ENCODE assay signal across 8 mouse cellular contexts in genomic region chr10:61647790-61648736, GRCm38 (mm10). TPM values are rescaled to one million over a fixed set of nuclear protein-coding genes. Genes with fewer than 3 reads are reported as not detected.
A peak's percentile ranks its signal among the peaks of the same experiment; 100 is the strongest.
DNase-seq lines count a peak whose midpoint lies in the region; ATAC-seq and TF ChIP-seq lines count a peak whose summit lies in the region.

Gene Ppa1 (plus strand): TSS chr10:61648552.

- TF ChIP-seq POLR2A in heart, adult 2 months (IDR thresholded peaks at IDR 0.05; ENCODE audit: insufficient read depth, low read depth, low read length): peak; percentile 81
- peak; percentile 92; the same call in 1 of the 2 replicates for TF ChIP-seq POLR2A in limb, embryonic 14.5 days (IDR thresholded peaks at IDR 0.05; ENCODE audit: borderline replicate concordance, extremely low read depth, insufficient read depth, insufficient read length)

- H3K9ac ChIP-seq in embryonic facial prominence, embryonic 13.5 days: peak within 1 kb of the TSS; percentile 89
- H3K9ac ChIP-seq in heart, adult 2 months (ENCODE audit: low read depth, low read length): peak within 1 kb of the TSS; percentile 96
- H3K9ac ChIP-seq in limb, embryonic 14.5 days (ENCODE audit: low read depth, low read length, severe bottlenecking): peak within 1 kb of the TSS; percentile 80
- peak within 1 kb of the TSS; percentile 74 for H3K9ac ChIP-seq in midbrain, postnatal 0 days (replicated peaks; ENCODE audit: low read length, poor library complexity, severe bottlenecking)

- no peak for TF ChIP-seq CTCF in heart, adult 2 months (IDR thresholded peaks at IDR 0.05)
- no peak for TF ChIP-seq CTCF in midbrain, postnatal 0 days (IDR thresholded peaks at IDR 0.05)

- DNase-seq in 3134 (ENCODE audit: extremely low read depth, insufficient read length, low spot score): peak; percentile 90
- peak; percentile 92 to 94 for DNase-seq in adrenal gland, postnatal 36 days
- DNase-seq in heart, adult 2 months: peak; percentile 88 to 92
- DNase-seq in kidney, adult 9 months: peak; percentile 83
- peak; percentile 89 for DNase-seq in limb, embryonic 14.5 days (ENCODE audit: low spot score)
- peak; percentile 92 for DNase-seq in midbrain, postnatal 0 days (ENCODE audit: low spot score)
- DNase-seq in spleen, postnatal 14 days (ENCODE audit: low spot score in 2 of 2): peak; percentile 62 to 71

- peak within 1 kb of the TSS; percentile 93 for H3K4me2 ChIP-seq in embryonic facial prominence, embryonic 13.5 days
- H3K4me2 ChIP-seq in limb, embryonic 14.5 days (replicated peaks; ENCODE audit: low read depth, low read length, severe bottlenecking): peak within 1 kb of the TSS; percentile 77
- peak within 1 kb of the TSS; percentile 53 for H3K4me2 ChIP-seq in midbrain, postnatal 0 days (ENCODE audit: low read depth, low read length, poor library complexity, severe bottlenecking)

- H3K27me3 ChIP-seq in embryonic facial prominence, embryonic 13.5 days: no peaks in the 10 kb centered on the region
- H3K27me3 ChIP-seq in heart, adult 2 months (ENCODE audit: control insufficient read depth, insufficient read depth, low read length): no peaks in the 10 kb centered on the region
- no peaks in the 10 kb centered on the region for H3K27me3 ChIP-seq in limb, embryonic 14.5 days (ENCODE audit: control insufficient read depth, insufficient read depth, low read length)
- H3K27me3 ChIP-seq in midbrain, postnatal 0 days (ENCODE audit: insufficient read depth, low read length): no peaks in the 10 kb centered on the region

- H3K4me3 ChIP-seq in embryonic facial prominence, embryonic 13.5 days: peak within 1 kb of the TSS; percentile 84
- peak within 1 kb of the TSS; percentile 67 for H3K4me3 ChIP-seq in heart, adult 2 months
- peak within 1 kb of the TSS; percentile 81 for H3K4me3 ChIP-seq in limb, embryonic 14.5 days (replicated peaks; ENCODE audit: low read length)
- H3K4me3 ChIP-seq in midbrain, postnatal 0 days (ENCODE audit: low read depth, low read length): peak within 1 kb of the TSS; percentile 77

- H3K9me3 ChIP-seq in embryonic facial prominence, embryonic 13.5 days: no peaks in the 10 kb centered on the region
- no peaks in the 10 kb centered on the region for H3K9me3 ChIP-seq in limb, embryonic 14.5 days (ENCODE audit: control insufficient read depth, low read length)
- H3K9me3 ChIP-seq in midbrain, postnatal 0 days (ENCODE audit: low read length): no peaks in the 10 kb centered on the region

- 0 out of 2 replicates have a peak, but pooled peaks have one; percentile 25 for TF ChIP-seq EP300 in heart, adult 2 months (IDR thresholded peaks at IDR 0.05; ENCODE audit: insufficient read depth, low read depth, low read length)

- peak; percentile 91 for ATAC-seq in embryonic facial prominence, embryonic 13.5 days (ENCODE audit: insufficient number of reproducible peaks, insufficient read depth, low FRiP score, low TSS enrichment, low read depth)
- ATAC-seq in limb, embryonic 14.5 days (ENCODE audit: low FRiP score, low read depth): peak; percentile 93
- peak; percentile 95 for ATAC-seq in midbrain, postnatal 0 days (ENCODE audit: low FRiP score)

- H3K79me2 ChIP-seq in heart, adult 2 months (replicated peaks; ENCODE audit: control insufficient read depth, insufficient read depth, low read length): no peaks in the 10 kb centered on the region

- 2% methylated on average over 50 of the region's 50 CpGs for WGBS in embryonic facial prominence, embryonic 13.5 days
- WGBS in heart, adult 2 months: 3% methylated on average over 49 of the region's 50 CpGs
- WGBS in limb, embryonic 14.5 days: 12% methylated on average over 25 of the region's 50 CpGs
- WGBS in midbrain, postnatal 0 days: 2% methylated on average over 49 of the region's 50 CpGs

- peak within 1 kb of the TSS; percentile 80 for H3K27ac ChIP-seq in embryonic facial prominence, embryonic 13.5 days
- peak within 1 kb of the TSS; percentile 64 for H3K27ac ChIP-seq in heart, adult 2 months
- H3K27ac ChIP-seq in limb, embryonic 14.5 days (replicated peaks; ENCODE audit: low read depth, low read length): peak within 1 kb of the TSS; percentile 67; the same call in 1 of the 2 replicates
- H3K27ac ChIP-seq in midbrain, postnatal 0 days (ENCODE audit: low read depth, low read length): peak within 1 kb of the TSS; percentile 74

- peaks cover 6% of the 10 kb centered on the region; the same call in 1 of the 2 replicates for H3K36me3 ChIP-seq in embryonic facial prominence, embryonic 13.5 days
- H3K36me3 ChIP-seq in heart, adult 2 months (ENCODE audit: control insufficient read depth, insufficient read depth, low read length): no peaks in the 10 kb centered on the region
- peaks cover 4% of the 10 kb centered on the region; the same call in 1 of the 2 replicates for H3K36me3 ChIP-seq in limb, embryonic 14.5 days (ENCODE audit: control insufficient read depth, insufficient read depth, low read length)
- H3K36me3 ChIP-seq in midbrain, postnatal 0 days (ENCODE audit: insufficient read depth, low read length): no peaks in the 10 kb centered on the region

- peaks cover 19% of the 10 kb centered on the region for H3K4me1 ChIP-seq in embryonic facial prominence, embryonic 13.5 days
- H3K4me1 ChIP-seq in heart, adult 2 months (ENCODE audit: control insufficient read depth, insufficient read depth, low read length): peaks cover 2% of the 10 kb centered on the region
- peaks cover 7% of the 10 kb centered on the region for H3K4me1 ChIP-seq in limb, embryonic 14.5 days (ENCODE audit: control insufficient read depth, insufficient read depth, low read length)
- peaks cover 6% of the 10 kb centered on the region; the same call in 1 of the 2 replicates for H3K4me1 ChIP-seq in midbrain, postnatal 0 days (ENCODE audit: insufficient read depth, low read length)

- intact Hi-C loops in heart, adult 2 months (cut with DNase I): loop anchor here (2.0 to 5.0 kb wide), 2 partner anchors 21 to 171 kb away; partner anchors contain the start of gene Lrrc20

RNA-seq across cellular contexts. Expression of gene Ppa1, which starts in this region (rescaled TPM):
- 100 to 1,000 TPM; 133 to 148 TPM for total RNA-seq in adrenal gland, postnatal 36 days (2021)
- 194 and 195 TPM in 2 replicates for polyA plus RNA-seq in embryonic facial prominence, embryonic 13.5 days (2015; fragmentation: Nextera tagmentation; extraction: Ambion mirVana)
- total RNA-seq in heart, adult 2 months (2021): 10 to 100 TPM; 66.3 to 66.8 TPM
- polyA plus RNA-seq in heart, adult 2 months (2012; rRNA removed): 33.9 and 41.2 TPM in 2 replicates
- 90.3 and 119 TPM in 2 replicates for polyA plus RNA-seq in limb, embryonic 14.5 days (2012; rRNA removed)
- 152 and 161 TPM in 2 replicates for polyA plus RNA-seq in limb, embryonic 14.5 days (2014; fragmentation: Nextera tagmentation; extraction: Ambion mirVana)
- total RNA-seq in midbrain, postnatal 0 days (2014; rRNA removed): 88.8 and 111 TPM in 2 replicates
- 172 and 184 TPM in 2 replicates for polyA plus RNA-seq in midbrain, postnatal 0 days (2015; fragmentation: Nextera tagmentation; extraction: Ambion mirVana)

Comparison
In these comparisons a context has a peak if more than half of its experiments do, and no peak if none do; other contexts are left out.
1. Peak in every context shown above with its lines: DNase-seq, ATAC-seq, H3K4me3 ChIP-seq and H3K27ac ChIP-seq.